Mouse (Mus musculus): ENCODE data around the gene Atp5g3. TPM values are rescaled to one million over a fixed set of nuclear protein-coding genes. Genes with fewer than 3 reads are reported as not detected.

Gene Atp5g3
- 819 and 864 TPM in 2 replicates for polyA plus RNA-seq (2021; fragmentation: Nextera tagmentation)
- long read RNA-seq, experiment 1, transcript Atp5g3-201 (5 exons, 714 nt), result major isoform, 244 of 433 reads
- long read RNA-seq, experiment 1, transcript Atp5g3-202 (5 exons, 723 nt), result minor isoform, 93 of 433 reads
- long read RNA-seq, experiment 1, partial matches to known transcripts, result 82 of 433 reads
- long read RNA-seq, experiment 1, other reads (novel, unspliced or antisense), result 13 of 433 reads
- long read RNA-seq, experiment 2, transcript Atp5g3-201 (5 exons, 714 nt), result major isoform, 17 of 42 reads
- long read RNA-seq, experiment 2, transcript Atp5g3-202 (5 exons, 723 nt), result minor isoform, 8 of 42 reads
- long read RNA-seq, experiment 2, partial matches to known transcripts, result 12 of 42 reads
- long read RNA-seq, experiment 2, other reads (novel, unspliced or antisense), result 4 of 42 reads

GRCm38 (mm10) chr2:73911175-73911700 is at the start of gene Atp5g3:
Atp5g3 (minus strand) TSS chr2:73911326.

GRCm38 (mm10) chr2:73892464-73893296 is 18.4 kb downstream of the Atp5g3 start, which contains the start of gene Atf2:
Atf2 (minus strand) TSS chr2:73892639.

Other genes with a start within 250 kb of the Atp5g3 start
- gene Chn1, start 136.0 kb downstream of the Atp5g3 start, polyA plus RNA-seq (2021; fragmentation: Nextera tagmentation), result 1,200 and 1,225 TPM in 2 replicates
- 120 and 152 TPM in 2 replicates for gene Atf2, start 18.7 kb downstream of the Atp5g3 start, polyA plus RNA-seq (2021; fragmentation: Nextera tagmentation)

All from layer of hippocampus, adult 6 months (tissue).